Mouse (Mus musculus) left cerebral cortex, adult 2 months (tissue): ENCODE results near the gene Zfp991. TPM values are rescaled to one million over a fixed set of nuclear protein-coding genes. Genes with fewer than 3 reads are reported as not detected.
A peak's percentile ranks its signal among the peaks of the same experiment; 100 is the strongest.
"Not testable (repeated sequence)": the region's sequence is repeated elsewhere in the genome, so short reads cannot be mapped to it uniquely, and the experiment has no call there.

Experiments
- DNase-seq, 2 experiments: peaks; one replicate each; pipeline ENCODE4 v3.0.0; 2021 to 2022; ENCODE audit warnings: low spot score in 2 of 2, mixed read lengths in 1 of 2; ENCODE audit errors: extremely low spot score in 1 of 2
- H3K27ac ChIP-seq: fragments of 200-600 bp; 2 replicates; pipeline ENCODE4 v1.8.1; 2022
- H3K4me3 ChIP-seq: fragments of 200-600 bp; 2 replicates; pipeline ENCODE4 v1.8.1; 2022
- intact Hi-C: fragments of 180-260 bp; cut with DNase I; formaldehyde crosslinking; loops from one replicate; pipeline ENCODE4 v1.15.1; 2025
- total RNA-seq, 2 experiments: library from RNA; stranded (reverse); gene quantifications; 2 replicates each; pipeline ENCODE4 v1.2.3; 2021

Zfp991 gene
- total RNA-seq, 2 experiments from 2014 or later, result 7.8 to 8.2 TPM

- H3K4me3 ChIP-seq, result peak overlapping the region; percentile 23; the same call in 1 of the 2 replicates
- H3K27ac ChIP-seq, intact Hi-C loops, DNase-seq: not testable (repeated sequence)
These were observed 87.7 kb downstream of the Zfp991 start for GRCm38 (mm10) chr4:147219319-147220070.

GRCm38 (mm10) chr4:147220226-147220625, 88.4 kb downstream of the Zfp991 start:
- H3K27ac ChIP-seq, DNase-seq, H3K4me3 ChIP-seq, intact Hi-C loops: not testable (repeated sequence)

GRCm38 (mm10) chr4:147222021-147222420, 90.2 kb downstream of the Zfp991 start:
- DNase-seq, intact Hi-C loops, H3K27ac ChIP-seq, H3K4me3 ChIP-seq: not testable (repeated sequence)

GRCm38 (mm10) chr4:147223778-147224435, 92.1 kb downstream of the Zfp991 start:
- H3K27ac ChIP-seq, H3K4me3 ChIP-seq, DNase-seq, intact Hi-C loops: not testable (repeated sequence)

DNA sequence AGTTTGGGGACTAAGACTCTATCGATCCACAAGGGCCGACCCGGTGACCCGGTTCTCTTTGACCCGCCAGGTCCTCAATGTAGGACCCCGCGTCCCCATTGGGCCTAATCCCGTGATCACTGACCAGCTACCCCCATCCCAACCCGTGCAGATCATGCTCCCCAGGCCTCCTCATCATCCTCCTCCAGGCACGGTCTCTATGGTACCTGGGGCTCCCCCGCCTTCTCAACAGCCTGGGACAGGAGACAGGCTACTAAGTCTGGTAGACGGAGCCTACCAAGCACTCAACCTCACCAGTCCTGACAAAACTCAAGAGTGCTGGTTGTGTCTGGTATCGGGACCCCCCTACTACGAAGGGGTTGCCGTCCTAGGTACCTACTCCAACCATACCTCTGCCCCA, 93.8 kb downstream of the Zfp991 start:
- intact Hi-C loops, DNase-seq, H3K4me3 ChIP-seq, H3K27ac ChIP-seq: not testable (repeated sequence)

DNA sequence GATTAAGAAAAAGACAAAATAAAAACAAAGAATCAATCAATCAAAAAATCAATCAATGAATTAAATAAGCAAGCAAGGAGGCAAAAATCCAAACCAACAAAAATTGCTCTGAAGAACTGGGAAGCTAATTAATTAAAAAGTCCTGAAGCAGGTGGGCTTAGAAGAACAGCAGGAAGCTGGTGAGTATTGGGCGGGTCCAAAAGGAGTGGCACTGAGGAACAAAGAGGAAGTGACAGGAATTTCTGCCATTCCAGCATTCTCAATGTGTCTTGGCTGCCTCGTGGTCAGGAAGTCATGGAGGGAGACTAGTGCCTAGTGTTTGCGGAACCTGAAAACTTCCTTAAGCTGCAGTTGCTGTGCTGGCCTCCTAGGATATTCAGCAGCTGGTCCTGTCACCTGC, 98.2 kb downstream of the Zfp991 start:
- intact Hi-C loops, DNase-seq, H3K4me3 ChIP-seq, H3K27ac ChIP-seq: not testable (repeated sequence)

Other genes starting within 250 kb of the Zfp991 start
- not detected for gene Gm21411, start 222.4 kb upstream of the Zfp991 start, total RNA-seq
- gene Zfp989, start 160.1 kb upstream of the Zfp991 start, total RNA-seq, result not detected
- gene Rex2, start 110.2 kb upstream of the Zfp991 start, total RNA-seq, result under 1 TPM in 1 of 2 experiments, not detected in 1; 0.50 TPM
- under 1 TPM; 0.16 to 0.33 TPM for gene Zfp988, start 173.6 kb downstream of the Zfp991 start, total RNA-seq
- gene Zfp978, start 229.3 kb downstream of the Zfp991 start, total RNA-seq, result not detected